Mouse (Mus musculus): ENCODE data around the gene Dnajc19. TPM values are rescaled to one million over a fixed set of nuclear protein-coding genes. Genes with fewer than 3 reads are reported as not detected.

Dnajc19 gene
- polyA plus RNA-seq, 1 experiment, result 71.1 TPM

- no peak for DNase-seq (ENCODE audit: extremely low spot score in 1 of 2, low spot score in 1 of 2)
Measured at GRCm38 (mm10) chr3:34033720-34034364, 47.3 kb downstream of the Dnajc19 start.

GRCm38 (mm10) chr3:34030601-34031000, 50.5 kb downstream of the Dnajc19 start:
- no peak for DNase-seq (ENCODE audit: extremely low spot score in 1 of 2, low spot score in 1 of 2)

GRCm38 (mm10) chr3:34028935-34029334, 52.2 kb downstream of the Dnajc19 start:
- DNase-seq (ENCODE audit: extremely low spot score in 1 of 2, low spot score in 1 of 2), result no peak

- DNase-seq (ENCODE audit: extremely low spot score in 1 of 2, low spot score in 1 of 2), result no peak
Measured at GRCm38 (mm10) chr3:34021259-34021828, 59.8 kb downstream of the Dnajc19 start.

- DNase-seq (ENCODE audit: extremely low spot score in 1 of 2, low spot score in 1 of 2), result no peak
Measured at GRCm38 (mm10) chr3:34020382-34021258, 60.5 kb downstream of the Dnajc19 start.

- peak; percentile 46 to 85 for DNase-seq (ENCODE audit: extremely low spot score in 1 of 2, low spot score in 1 of 2)
Measured at GRCm38 (mm10) chr3:34019540-34020381, 61.4 kb downstream of the Dnajc19 start, which contains the start of gene Fxr1. Gene Fxr1, plus strand, starts transcription at chr3:34019943.

GRCm38 (mm10) chr3:34008191-34008590, 72.9 kb downstream of the Dnajc19 start:
- no peak for DNase-seq (ENCODE audit: extremely low spot score in 1 of 2, low spot score in 1 of 2)

GRCm38 (mm10) chr3:34007611-34008010, 73.5 kb downstream of the Dnajc19 start:
- no peak for DNase-seq (ENCODE audit: extremely low spot score in 1 of 2, low spot score in 1 of 2)

- no peak for DNase-seq (ENCODE audit: extremely low spot score in 1 of 2, low spot score in 1 of 2)
Measured at GRCm38 (mm10) chr3:34006824-34007223, 74.3 kb downstream of the Dnajc19 start.

- no peak for DNase-seq (ENCODE audit: extremely low spot score in 1 of 2, low spot score in 1 of 2)
Measured at GRCm38 (mm10) chr3:34006301-34006700, 74.8 kb downstream of the Dnajc19 start.

Other genes starting within 250 kb of the Dnajc19 start
- 45.7 and 52.8 TPM in 2 replicates for gene Ccdc39, start 237.0 kb downstream of the Dnajc19 start, polyA plus RNA-seq (2012; rRNA removed)
- gene Fxr1, start 61.4 kb downstream of the Dnajc19 start, polyA plus RNA-seq (2012; rRNA removed), result 55.6 and 55.9 TPM in 2 replicates

Data from frontal cortex, adult 2 months (tissue).